Mouse (Mus musculus) left cerebral cortex, postnatal 10 days (tissue): ENCODE data around the gene Birc6. TPM values are rescaled to one million over a fixed set of nuclear protein-coding genes. Genes with fewer than 3 reads are reported as not detected.
A peak's percentile ranks its signal among the peaks of the same experiment; 100 is the strongest.

ENCODE experiments used
- DNase-seq, 2 experiments: peaks; one replicate each; pipeline ENCODE4 v3.0.0; 2021 to 2022; ENCODE audit warnings: low spot score in 2 of 2, mixed read lengths in 1 of 2; ENCODE audit errors: extremely low spot score in 1 of 2
- intact Hi-C: fragments of 180-260 bp; cut with DNase I; formaldehyde crosslinking; loops from one replicate; pipeline ENCODE4 v1.15.1; 2025
- total RNA-seq, 2 experiments: library from RNA; stranded (reverse); gene quantifications; 2 replicates each; pipeline ENCODE4 v1.2.3; 2021

Birc6 gene
- 100 to 1,000 TPM; 155 to 161 TPM for total RNA-seq

- DNase-seq, result peak; percentile 100
- intact Hi-C loops, result no loop called here
These were observed at the start of gene Birc6 for GRCm38 (mm10) chr17:74527729-74528607. Birc6 (plus strand) TSS chr17:74528295.

GRCm38 (mm10) chr17:74480361-74481069 lies 47.6 kb upstream of the Birc6 start:
- no peak for DNase-seq
- intact Hi-C loops, result no loop called here

GRCm38 (mm10) chr17:74489024-74489900 lies 38.8 kb upstream of the Birc6 start, which contains the start of gene Yipf4:
Yipf4 (plus strand) TSS chr17:74489493.
- peak; percentile 95 to 97 for DNase-seq
- intact Hi-C loops, result no loop called here

- intact Hi-C loops, result no loop called here
- no peak for DNase-seq
These were observed 38.2 kb upstream of the Birc6 start for GRCm38 (mm10) chr17:74489901-74490220.

- DNase-seq, result no peak
- intact Hi-C loops, result no loop called here
These were observed 36.5 kb upstream of the Birc6 start for GRCm38 (mm10) chr17:74491565-74491964.

GRCm38 (mm10) chr17:74500204-74500603 lies 27.9 kb upstream of the Birc6 start:
- intact Hi-C loops, result no loop called here
- DNase-seq, result no peak

GRCm38 (mm10) chr17:74501085-74501484 lies 27.0 kb upstream of the Birc6 start:
- DNase-seq, result no peak

GRCm38 (mm10) chr17:74507934-74508333 lies 20.2 kb upstream of the Birc6 start:
- intact Hi-C loops, result no loop called here
- peak in 1 of 2 experiments; percentile 38 for DNase-seq

More at GRCm38 (mm10) chr17:74501085-74501484, 27.0 kb upstream of the Birc6 start:
- intact Hi-C loops, result no loop called here

- intact Hi-C loops, result no loop called here
- no peak for DNase-seq
These were observed 19.5 kb upstream of the Birc6 start for GRCm38 (mm10) chr17:74508600-74508999.

GRCm38 (mm10) chr17:74512308-74512707 lies 15.8 kb upstream of the Birc6 start:
- DNase-seq, result no peak
- intact Hi-C loops, result no loop called here

- no peak for DNase-seq
- intact Hi-C loops, result no loop called here
These were observed 5.0 kb upstream of the Birc6 start for GRCm38 (mm10) chr17:74522797-74523723.

GRCm38 (mm10) chr17:74526117-74526516 lies 2.0 kb upstream of the Birc6 start:
- intact Hi-C loops, result no loop called here
- no peak for DNase-seq

GRCm38 (mm10) chr17:74526806-74527653 lies 1.1 kb upstream of the Birc6 start:
- intact Hi-C loops, result no loop called here
- DNase-seq, result peak in 1 of 2 experiments; percentile 18

GRCm38 (mm10) chr17:74528648-74529532 lies 795 bp downstream of the Birc6 start:
- peak; percentile 20 to 83 for DNase-seq
- intact Hi-C loops, result no loop called here

- intact Hi-C loops, result no loop called here
These were observed 1.4 kb downstream of the Birc6 start for GRCm38 (mm10) chr17:74529533-74529824.

GRCm38 (mm10) chr17:74534971-74535370 lies 6.9 kb downstream of the Birc6 start:
- no peak for DNase-seq
- intact Hi-C loops, result no loop called here

More at GRCm38 (mm10) chr17:74529533-74529824, 1.4 kb downstream of the Birc6 start:
- DNase-seq, result no peak
